24 mouse cellular contexts compared by ENCODE assay signal in the genomic region with DNA sequence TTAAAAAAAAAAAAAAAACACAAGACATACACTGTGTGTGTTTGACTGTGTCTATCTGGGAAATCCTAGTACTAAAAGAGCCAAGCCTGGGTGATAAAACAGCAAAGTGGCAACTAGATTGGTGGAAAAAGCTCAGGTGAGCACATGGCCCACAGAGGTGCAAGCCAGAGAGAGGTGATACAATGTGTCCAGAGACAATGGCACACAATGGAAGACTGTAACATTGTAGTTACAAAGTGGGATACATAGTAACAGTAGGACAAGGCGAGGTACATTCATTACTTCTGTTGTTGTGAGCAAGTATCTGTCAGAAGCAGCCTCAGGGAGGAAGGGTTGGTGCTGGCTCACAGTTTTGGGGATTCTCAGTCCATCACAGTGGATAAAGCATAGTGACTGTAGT.
DNase-seq lines count a peak whose midpoint lies in the region; ATAC-seq lines count a peak whose summit lies in the region.
"Had no signal": no experiment of that assay in that cellular context is flagged by ENCODE, and none has a peak within 500 bp of the region (broad histone marks: within the 10 kb centered on the region; RNA-seq: fewer than 3 reads in every experiment).

No protein-coding gene starts in this region.

- ATAC-seq in heart, embryonic 11.5 days (replicated peaks; ENCODE audit: insufficient number of reproducible peaks, low FRiP score, low TSS enrichment): no peak
- ATAC-seq in hindbrain, embryonic 14.5 days (ENCODE audit: low FRiP score): no peak
- no peak for ATAC-seq in hindbrain, embryonic 12.5 days (ENCODE audit: low FRiP score)
- ATAC-seq in neural tube, embryonic 13.5 days (ENCODE audit: low read depth): no peak
- ATAC-seq in neural tube, embryonic 14.5 days (ENCODE audit: low read depth): no peak
- ATAC-seq: activated CD4-positive, CD25-positive, alpha-beta regulatory T cell, adult 4 months; CD4-positive, CD25-positive, alpha-beta regulatory T cell, adult 4 months; forebrain, embryonic 13.5 days had no signal

- no peak overlapping the region for H3K4me2 ChIP-seq in heart, embryonic 11.5 days
- no peak overlapping the region for H3K4me2 ChIP-seq in hindbrain, embryonic 14.5 days (replicated peaks)
- no peak overlapping the region for H3K4me2 ChIP-seq in hindbrain, embryonic 12.5 days (replicated peaks)
- no peak overlapping the region for H3K4me2 ChIP-seq in neural tube, embryonic 13.5 days
- no peak overlapping the region for H3K4me2 ChIP-seq in neural tube, embryonic 14.5 days (ENCODE audit: low read depth, low read length)
- H3K4me2 ChIP-seq: embryonic facial prominence, embryonic 12.5 days; forebrain, embryonic 13.5 days had no signal

- no peaks in the 10 kb centered on the region for H3K9me3 ChIP-seq in heart, embryonic 11.5 days (replicated peaks; ENCODE audit: control insufficient read depth, low read length)
- H3K9me3 ChIP-seq in hindbrain, embryonic 14.5 days (ENCODE audit: control insufficient read depth, low read length): no peaks in the 10 kb centered on the region
- H3K9me3 ChIP-seq in hindbrain, embryonic 12.5 days (replicated peaks): no peaks in the 10 kb centered on the region
- no peaks in the 10 kb centered on the region for H3K9me3 ChIP-seq in neural tube, embryonic 13.5 days
- H3K9me3 ChIP-seq in neural tube, embryonic 14.5 days (ENCODE audit: control insufficient read depth, low read length): no peaks in the 10 kb centered on the region
- H3K9me3 ChIP-seq: embryonic facial prominence, embryonic 10.5 days; embryonic facial prominence, embryonic 12.5 days; forebrain, embryonic 13.5 days; G1E had no signal

- H3K36me3 ChIP-seq in heart, embryonic 11.5 days (ENCODE audit: control insufficient read depth, insufficient read depth, low read length): no peaks in the 10 kb centered on the region
- H3K36me3 ChIP-seq in hindbrain, embryonic 14.5 days (replicated peaks; ENCODE audit: control insufficient read depth, insufficient read depth): no peaks in the 10 kb centered on the region
- no peaks in the 10 kb centered on the region for H3K36me3 ChIP-seq in hindbrain, embryonic 12.5 days
- H3K36me3 ChIP-seq in neural tube, embryonic 13.5 days: no peaks in the 10 kb centered on the region
- H3K36me3 ChIP-seq in neural tube, embryonic 14.5 days (ENCODE audit: control insufficient read depth, insufficient read depth, low read length): no peaks in the 10 kb centered on the region
- H3K36me3 ChIP-seq: embryonic facial prominence, embryonic 10.5 days; embryonic facial prominence, embryonic 12.5 days; G1E had no signal

- 82% methylated on average over 1 of the region's 1 CpGs for WGBS in heart, embryonic 11.5 days (ENCODE audit: insufficient replicate concordance)
- 93% methylated on average over 1 of the region's 1 CpGs for WGBS in hindbrain, embryonic 14.5 days
- 80% methylated on average over 1 of the region's 1 CpGs for WGBS in hindbrain, embryonic 12.5 days
- WGBS in neural tube, embryonic 13.5 days: 83% methylated on average over 1 of the region's 1 CpGs
- WGBS in neural tube, embryonic 14.5 days: 87% methylated on average over 1 of the region's 1 CpGs

- DNase-seq in heart, adult 11 months: peak; percentile 46
- DNase-seq in hindbrain, embryonic 14.5 days (ENCODE audit: low spot score): no peak
- DNase-seq in neural tube, embryonic 10.5 days (ENCODE audit: extremely low spot score, low spot score): no peak
- no peak for DNase-seq in kidney, postnatal 4 days
- DNase-seq: adrenal gland, adult 8-10 months; adrenal gland, postnatal 14 days; adrenal gland, postnatal 36 days; B cell, adult 2 months; cerebellum, adult 11-12 months; cerebellum, adult 2 months; cerebellum, adult 9-10 months; cerebellum, postnatal 10 days; cerebellum, postnatal 25 days had no signal

- H3K4me1 ChIP-seq in heart, embryonic 11.5 days (ENCODE audit: control insufficient read depth, insufficient read depth, low read length): 0 out of 2 replicates have a peak, but pooled peaks cover 5% of the 10 kb centered on the region
- H3K4me1 ChIP-seq in hindbrain, embryonic 14.5 days (replicated peaks; ENCODE audit: control insufficient read depth, insufficient read depth, low read length): peaks cover 16% of the 10 kb centered on the region
- peaks cover 11% of the 10 kb centered on the region for H3K4me1 ChIP-seq in hindbrain, embryonic 12.5 days
- H3K4me1 ChIP-seq in neural tube, embryonic 13.5 days (replicated peaks): peaks cover 26% of the 10 kb centered on the region
- H3K4me1 ChIP-seq in neural tube, embryonic 14.5 days (ENCODE audit: control insufficient read depth, insufficient read depth, low read length): peaks cover 12% of the 10 kb centered on the region; the same call in 1 of the 2 replicates

- H3K9ac ChIP-seq in heart, embryonic 11.5 days (ENCODE audit: low read depth, low read length): no peak overlapping the region
- H3K9ac ChIP-seq in hindbrain, embryonic 14.5 days: no peak overlapping the region
- no peak overlapping the region for H3K9ac ChIP-seq in hindbrain, embryonic 12.5 days
- no peak overlapping the region for H3K9ac ChIP-seq in neural tube, embryonic 13.5 days
- no peak overlapping the region for H3K9ac ChIP-seq in neural tube, embryonic 14.5 days (replicated peaks; ENCODE audit: low read depth, low read length)
- H3K9ac ChIP-seq: embryonic facial prominence, embryonic 12.5 days; forebrain, embryonic 13.5 days had no signal

- no peak overlapping the region for H3K27ac ChIP-seq in heart, embryonic 11.5 days (ENCODE audit: low read depth, low read length)
- H3K27ac ChIP-seq in hindbrain, embryonic 14.5 days: 0 out of 2 replicates have a peak overlapping the region, but pooled peaks have one; percentile 14
- H3K27ac ChIP-seq in hindbrain, embryonic 12.5 days: no peak overlapping the region
- H3K27ac ChIP-seq in neural tube, embryonic 13.5 days (replicated peaks): peak overlapping the region; percentile 23
- 0 out of 2 replicates have a peak overlapping the region, but pooled peaks have one; percentile 36 for H3K27ac ChIP-seq in neural tube, embryonic 14.5 days (ENCODE audit: low read depth, low read length)
- H3K27ac ChIP-seq: embryonic facial prominence, embryonic 10.5 days; embryonic facial prominence, embryonic 12.5 days; forebrain, embryonic 13.5 days had no signal

- no peaks in the 10 kb centered on the region for H3K27me3 ChIP-seq in heart, embryonic 11.5 days (ENCODE audit: control insufficient read depth, insufficient read depth, low read length)
- no peaks in the 10 kb centered on the region for H3K27me3 ChIP-seq in hindbrain, embryonic 14.5 days (ENCODE audit: control insufficient read depth, insufficient read depth, low read length)
- H3K27me3 ChIP-seq in hindbrain, embryonic 12.5 days: peaks cover 5% of the 10 kb centered on the region; the same call in 1 of the 2 replicates
- 0 out of 2 replicates have a peak, but pooled peaks cover 4% of the 10 kb centered on the region for H3K27me3 ChIP-seq in neural tube, embryonic 13.5 days
- H3K27me3 ChIP-seq in neural tube, embryonic 14.5 days (ENCODE audit: control insufficient read depth, insufficient read depth, low read length): no peaks in the 10 kb centered on the region
- H3K27me3 ChIP-seq: embryonic facial prominence, embryonic 12.5 days; Patski had no signal

- no peak overlapping the region for H3K4me3 ChIP-seq in heart, embryonic 11.5 days (ENCODE audit: low read depth, low read length)
- H3K4me3 ChIP-seq in hindbrain, embryonic 14.5 days (replicated peaks; ENCODE audit: low read length): no peak overlapping the region
- H3K4me3 ChIP-seq in hindbrain, embryonic 12.5 days: no peak overlapping the region
- no peak overlapping the region for H3K4me3 ChIP-seq in neural tube, embryonic 13.5 days
- no peak overlapping the region for H3K4me3 ChIP-seq in neural tube, embryonic 14.5 days (ENCODE audit: low read depth, low read length)
- H3K4me3 ChIP-seq: embryonic facial prominence, embryonic 10.5 days; embryonic facial prominence, embryonic 12.5 days; forebrain, embryonic 13.5 days had no signal

Comparison
In these comparisons a context has a peak if more than half of its experiments do, and no peak if none do; other contexts are left out.
1. H3K27ac ChIP-seq: peak in hindbrain, embryonic 14.5 days (single experiment), neural tube, embryonic 13.5 days (single experiment) and neural tube, embryonic 14.5 days (single experiment); none in heart, embryonic 11.5 days (single experiment) and hindbrain, embryonic 12.5 days (single experiment).